Mouse (Mus musculus) A20 (cell line): ENCODE data around the gene Psmd7.

ENCODE experiments used
- DNase-seq: peaks from one replicate; pipeline ENCODE4 v3.0.0-alpha.2; 2011; ENCODE audit warnings: low read depth, low spot score

Gene Psmd7

GRCm38 (mm10) chr8:107578541-107578940, 9.7 kb downstream of the Psmd7 start:
- no peak for DNase-seq

- no peak for DNase-seq
Observed at GRCm38 (mm10) chr8:107578132-107578531, 10.1 kb downstream of the Psmd7 start.

DNA sequence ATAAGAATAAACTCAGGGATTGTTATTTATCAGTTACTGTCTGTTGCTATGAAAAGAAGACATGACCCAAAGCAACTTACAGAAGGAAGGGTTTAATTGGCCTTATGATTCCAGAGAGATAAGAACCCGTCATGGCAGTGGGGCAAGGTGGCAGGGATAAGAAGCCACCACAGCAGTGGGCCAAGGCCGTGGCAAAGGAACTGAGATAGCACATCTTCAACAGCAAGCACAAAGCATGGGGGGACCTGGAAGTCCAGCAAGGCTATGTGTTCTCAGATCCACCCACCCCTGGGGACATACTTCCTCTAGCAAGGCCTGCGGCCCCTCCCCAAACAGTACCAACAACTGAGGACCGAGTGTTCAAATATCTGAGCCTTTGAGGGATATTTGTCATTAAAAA, 10.6 kb downstream of the Psmd7 start:
- no peak for DNase-seq

DNA sequence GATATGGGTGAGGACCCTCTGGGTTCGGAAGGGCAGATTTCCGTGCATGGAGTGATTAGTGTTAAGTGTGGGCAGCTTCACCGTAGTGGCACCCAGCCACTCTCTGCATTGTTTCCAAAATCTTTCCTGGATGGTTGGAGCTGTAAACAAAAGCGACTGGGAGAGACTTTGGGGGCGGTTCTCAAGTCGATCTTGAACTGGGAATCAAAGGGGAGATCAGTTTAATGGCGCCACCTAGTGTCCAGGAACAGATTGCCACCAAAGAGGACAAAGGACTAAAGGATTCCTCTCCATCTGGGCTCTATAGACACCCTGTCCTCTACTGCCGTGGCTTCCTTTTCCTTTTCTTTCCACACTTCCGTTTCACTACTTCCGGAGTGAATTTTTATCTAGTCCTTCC, 11.6 kb downstream of the Psmd7 start:
- peak; percentile 75 for DNase-seq

DNA sequence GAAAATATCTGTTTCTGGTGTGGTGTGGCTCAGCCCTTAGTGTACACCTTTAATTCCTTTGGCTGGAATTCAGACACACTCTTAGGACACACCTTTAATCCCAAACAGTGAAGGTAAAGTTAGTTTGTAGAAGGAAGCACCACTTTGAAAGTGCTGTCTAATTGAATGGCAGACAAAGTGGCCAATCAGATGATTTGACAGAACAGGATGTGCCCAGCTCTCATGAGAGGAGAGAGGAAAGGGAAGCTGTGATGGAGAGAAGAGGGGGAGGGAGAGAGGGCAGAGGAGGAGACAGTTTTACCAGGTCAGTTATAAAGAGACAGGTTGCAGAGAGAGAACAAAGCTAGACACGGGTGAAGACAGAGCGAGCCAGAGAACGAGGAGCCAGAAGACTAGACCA, 13.5 kb downstream of the Psmd7 start:
- peak; percentile 52 for DNase-seq

DNA sequence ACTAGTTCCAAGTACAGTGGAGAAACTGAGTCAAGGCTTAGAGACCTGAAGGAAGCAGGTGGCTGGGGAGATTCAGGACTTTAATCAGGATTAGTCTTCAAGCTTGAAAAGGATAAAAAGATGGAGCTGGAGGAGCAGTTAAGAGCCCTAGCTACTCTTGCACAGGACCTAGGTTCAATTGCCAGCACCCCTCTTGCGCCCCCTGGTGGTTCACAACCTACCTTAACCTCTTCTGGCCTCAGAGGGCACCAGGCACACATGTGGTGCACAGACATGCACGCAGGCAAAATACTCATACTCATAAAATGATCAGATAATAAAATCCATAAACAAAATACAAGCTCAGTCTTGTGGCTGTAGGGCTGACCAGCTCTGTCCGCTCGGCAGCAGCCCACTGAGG, 15.8 kb downstream of the Psmd7 start:
- peak; percentile 81 for DNase-seq

GRCm38 (mm10) chr8:107571486-107572135, 16.7 kb downstream of the Psmd7 start:
- DNase-seq = no peak

GRCm38 (mm10) chr8:107571046-107571445, 17.2 kb downstream of the Psmd7 start:
- no peak for DNase-seq

DNA sequence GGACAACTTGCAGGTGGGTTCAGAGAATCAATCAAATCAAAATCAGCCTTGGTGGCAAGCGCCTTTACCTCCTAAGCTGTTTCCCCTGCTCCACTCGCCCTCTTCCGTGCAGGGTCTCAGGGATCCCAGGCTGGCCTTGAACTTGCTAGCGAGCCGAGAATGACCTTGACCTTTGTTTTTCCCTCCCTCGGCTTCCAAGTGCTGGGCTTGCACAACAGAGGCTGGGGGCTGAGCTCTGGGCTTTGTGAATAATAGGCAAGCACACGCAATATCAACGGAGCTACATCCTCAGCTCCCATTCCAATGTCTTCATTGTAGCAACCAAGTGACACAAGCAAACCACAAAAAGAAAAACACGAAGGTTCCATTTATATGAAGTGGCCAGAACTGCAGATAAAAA, 26.1 kb downstream of the Psmd7 start:
- DNase-seq = no peak

DNA sequence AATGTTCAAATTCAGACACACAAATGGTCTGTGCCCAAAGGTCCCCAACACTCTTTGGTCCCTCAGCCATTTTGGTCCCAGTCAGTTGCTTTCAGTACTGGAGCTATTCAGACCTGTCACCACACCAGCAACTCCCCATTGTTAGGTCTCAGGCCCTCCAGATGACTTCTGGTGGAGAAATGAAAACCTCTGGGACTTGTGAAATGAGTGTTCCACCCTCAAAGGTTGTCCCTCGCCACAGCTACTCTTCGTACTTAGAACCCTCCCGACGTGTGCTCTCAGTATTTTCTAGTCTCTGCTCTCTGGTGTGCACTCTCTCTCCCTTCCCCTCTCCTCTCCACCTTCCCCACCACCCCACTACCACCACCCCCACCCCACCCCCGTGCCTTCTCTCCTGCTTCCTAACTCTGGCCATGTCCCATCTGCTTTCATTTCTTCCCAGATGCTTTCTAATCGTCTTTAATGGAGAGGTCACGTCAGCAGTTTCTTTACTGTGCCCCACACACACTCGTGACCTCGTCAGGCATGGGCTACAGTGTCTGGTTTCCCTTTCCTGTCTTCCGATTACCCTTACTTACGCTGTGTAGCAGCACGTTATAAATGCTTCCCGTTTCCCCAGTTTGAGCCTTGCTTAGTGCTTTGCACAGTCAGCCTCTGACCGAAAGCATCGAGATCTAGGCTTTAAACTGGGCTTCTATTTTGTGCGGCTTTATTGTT, 27.3 kb downstream of the Psmd7 start:
- no peak for DNase-seq

GRCm38 (mm10) chr8:107556511-107556936, 31.7 kb downstream of the Psmd7 start:
- DNase-seq = peak; percentile 51

- DNase-seq = no peak
Observed at GRCm38 (mm10) chr8:107555231-107555630, 33.0 kb downstream of the Psmd7 start.

- no peak for DNase-seq
Observed at GRCm38 (mm10) chr8:107552234-107552633, 36.0 kb downstream of the Psmd7 start.

DNA sequence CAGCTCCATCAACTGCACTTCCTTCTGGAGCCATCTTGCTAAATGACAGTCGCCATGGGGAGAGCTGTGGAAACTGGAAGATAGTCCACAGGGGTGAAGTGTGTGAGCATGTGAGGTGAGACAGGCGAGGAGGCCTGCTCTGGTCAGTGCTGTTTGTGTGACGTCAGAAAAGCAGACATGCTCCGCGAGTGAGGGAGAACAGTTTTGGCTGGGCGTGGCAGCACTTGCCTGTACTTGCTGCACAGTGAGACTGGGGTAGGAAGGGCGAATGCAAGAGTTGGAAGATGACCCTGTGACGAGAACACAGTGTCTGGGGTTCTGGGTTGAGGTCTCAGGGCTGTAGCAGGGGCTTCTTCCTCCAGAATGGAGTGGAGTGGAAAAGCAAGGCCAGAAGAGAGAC, 41.4 kb downstream of the Psmd7 start:
- DNase-seq = no peak

DNA sequence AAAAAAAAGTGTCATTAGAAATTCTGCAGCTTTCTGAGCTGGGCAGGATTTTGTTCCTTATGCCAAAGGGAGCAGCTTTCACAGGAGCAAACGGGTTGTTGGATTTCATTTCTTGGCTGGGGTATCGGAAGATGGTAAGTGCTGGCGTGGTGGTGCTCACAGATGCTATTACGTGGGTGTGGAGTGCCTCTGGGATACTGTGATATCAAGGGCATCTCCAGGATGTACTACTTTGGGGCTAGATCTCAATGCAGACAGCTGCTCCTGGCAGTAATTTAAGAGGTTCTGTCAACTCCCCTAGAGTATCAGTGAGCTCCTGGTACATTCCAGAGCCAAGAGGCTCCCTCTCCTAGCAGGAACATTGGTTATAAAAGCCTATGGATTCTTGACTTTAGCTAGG, 42.1 kb downstream of the Psmd7 start:
- no peak for DNase-seq

DNA sequence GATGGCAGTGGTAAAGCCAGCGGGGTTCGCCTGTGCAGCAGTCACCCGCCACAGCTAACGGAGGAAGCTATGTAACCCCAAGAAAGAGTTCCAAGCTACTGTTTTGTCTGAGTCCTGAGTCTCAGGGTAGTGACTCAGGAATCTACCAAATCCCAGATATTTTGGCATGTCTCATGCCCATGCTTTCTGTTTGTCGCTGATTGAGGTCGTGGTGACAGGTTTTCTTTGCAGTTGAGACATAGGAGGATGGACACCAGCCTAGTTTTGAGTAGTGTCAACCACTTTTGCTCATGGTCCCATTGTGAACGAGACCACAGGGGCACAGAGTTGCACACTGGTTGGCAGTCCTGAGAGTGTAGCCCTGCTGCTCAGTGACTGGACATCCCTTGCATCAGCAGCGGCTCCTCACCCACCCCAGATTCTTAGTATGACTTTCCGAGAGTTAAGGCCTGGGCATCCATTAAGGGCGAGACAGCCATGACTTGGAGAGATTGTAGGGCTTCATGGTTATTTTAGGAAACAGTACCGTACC, 42.6 kb downstream of the Psmd7 start:
- DNase-seq = no peak

GRCm38 (mm10) chr8:107544651-107545174, 43.6 kb downstream of the Psmd7 start:
- DNase-seq = no peak

GRCm38 (mm10) chr8:107544211-107544610, 44.1 kb downstream of the Psmd7 start:
- no peak for DNase-seq

DNA sequence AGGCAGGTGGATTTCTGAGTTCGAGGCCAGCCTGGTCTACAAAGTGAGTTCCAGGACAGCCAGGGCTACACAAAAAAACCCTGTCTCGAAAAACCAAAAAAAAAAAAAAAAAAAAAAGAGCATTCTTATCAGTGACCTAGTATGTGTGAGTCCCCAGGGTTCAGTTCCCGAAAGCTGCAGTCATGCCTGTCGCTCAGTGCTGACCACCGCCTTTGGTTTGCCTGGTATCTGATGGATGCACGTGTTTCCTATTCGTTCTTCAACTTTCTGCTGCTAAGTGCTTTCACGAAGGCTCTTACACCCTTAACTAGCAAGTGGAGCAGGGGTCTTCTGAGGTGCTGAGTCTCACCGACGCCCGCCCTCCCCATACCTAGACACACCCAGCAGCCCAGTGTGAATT, 44.5 kb downstream of the Psmd7 start:
- DNase-seq = no peak

DNA sequence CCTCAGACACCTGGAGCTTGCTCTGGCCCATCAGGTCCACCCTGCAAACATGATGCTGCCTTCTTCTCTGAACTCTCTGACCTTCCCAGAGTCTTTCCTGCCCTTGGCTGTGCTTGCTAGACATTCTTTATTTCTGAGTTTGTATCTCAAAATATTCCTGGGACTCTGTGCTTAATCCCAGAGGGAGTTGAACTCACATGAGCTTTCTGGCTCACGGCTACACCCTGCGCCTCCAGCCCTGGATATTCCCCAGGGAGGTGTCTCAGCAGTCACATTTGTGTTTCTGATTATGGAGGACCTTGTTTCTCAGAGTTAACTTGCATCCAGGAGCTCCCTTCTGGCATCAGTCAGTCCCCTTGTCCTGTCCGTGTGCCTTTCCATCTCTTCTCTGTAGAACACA, 46.1 kb downstream of the Psmd7 start:
- no peak for DNase-seq

DNA sequence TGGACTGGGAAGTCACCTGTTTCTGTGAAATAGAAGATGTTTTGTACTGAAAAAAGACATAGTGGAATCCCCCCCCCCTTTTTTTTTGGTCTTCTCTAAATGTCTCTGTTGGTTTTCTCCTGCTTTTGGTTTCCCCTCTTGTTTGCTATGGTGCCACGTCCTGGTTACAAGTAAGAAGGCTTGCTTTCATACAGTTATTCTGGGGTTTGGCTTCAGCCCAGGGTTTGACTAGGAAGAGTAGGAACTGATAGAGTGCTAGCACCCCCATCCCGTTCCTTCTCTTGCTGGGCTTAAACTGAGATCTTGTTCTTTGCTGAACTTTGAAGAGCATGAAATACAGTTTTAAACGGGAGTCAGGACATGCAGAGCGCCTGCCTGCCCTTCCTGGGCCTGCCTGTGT, 46.9 kb downstream of the Psmd7 start:
- no peak for DNase-seq

- DNase-seq = no peak
Observed at GRCm38 (mm10) chr8:107540623-107541022, 47.6 kb downstream of the Psmd7 start.

DNA sequence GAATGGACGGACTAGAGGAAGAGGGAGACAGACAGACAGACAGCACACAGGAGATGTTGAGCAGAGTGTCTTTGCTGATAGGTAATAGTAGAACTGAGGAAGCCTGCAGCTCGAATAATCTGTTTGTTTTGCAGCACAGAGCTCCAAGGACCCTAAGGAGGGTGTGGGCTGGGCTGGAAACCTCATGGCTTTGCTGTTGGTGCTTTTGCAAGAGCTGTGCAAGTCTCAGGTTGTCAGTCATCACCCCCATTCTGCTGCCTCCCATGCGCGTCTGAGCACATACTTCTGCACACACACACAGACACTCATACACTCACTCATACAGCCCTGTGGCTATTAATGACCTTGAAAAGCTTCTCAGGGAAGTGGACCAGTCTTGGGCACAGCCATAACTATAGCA, 50.8 kb downstream of the Psmd7 start:
- no peak for DNase-seq
